ENCODE assay signal across 14 mouse cellular contexts in the genomic region with DNA sequence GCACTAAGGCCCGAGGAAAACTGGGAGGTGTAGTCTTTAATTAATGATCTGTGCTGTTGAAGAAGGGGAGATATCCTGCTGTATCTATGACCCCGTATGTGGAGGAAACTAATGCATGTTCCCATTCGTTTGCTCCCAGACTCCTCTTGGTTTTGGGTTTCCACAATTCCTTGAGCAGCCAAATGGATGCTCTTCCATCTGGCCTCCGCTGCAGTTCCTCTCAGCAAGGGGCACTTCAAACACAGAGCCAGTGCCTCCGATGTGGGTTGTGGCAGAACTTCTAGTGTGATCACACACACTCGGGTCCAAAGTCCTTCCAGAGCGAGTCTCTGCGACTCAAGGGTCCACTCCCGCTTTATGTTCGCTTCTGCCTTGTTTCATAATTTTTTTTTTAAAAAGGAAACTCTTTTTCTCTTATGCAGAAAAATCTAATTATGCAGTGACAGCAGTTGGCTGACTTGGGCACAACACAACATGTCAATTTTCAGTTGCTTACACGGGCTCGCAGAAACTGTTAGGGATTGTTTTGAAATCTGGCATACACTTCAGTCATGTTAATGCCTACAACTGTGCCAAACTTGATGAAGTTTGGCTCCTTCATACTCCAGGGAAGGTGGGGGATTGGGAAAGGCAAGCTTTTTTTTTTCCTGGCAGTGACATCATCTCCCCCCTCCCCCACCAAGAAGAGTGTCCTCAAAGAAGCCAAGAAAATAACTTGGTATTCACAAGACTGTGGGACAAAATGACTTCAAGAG.
A peak's percentile ranks its signal among the peaks of the same experiment; 100 is the strongest.
DNase-seq lines count a peak whose midpoint lies in the region; ATAC-seq lines count a peak whose summit lies in the region.
"Had no signal": no experiment of that assay in that cellular context is flagged by ENCODE, and none has a peak within 500 bp of the region (broad histone marks: within the 10 kb centered on the region; RNA-seq: fewer than 3 reads in every experiment).

No protein-coding gene starts in this region.

- WGBS in hindbrain, embryonic 16.5 days = 62% methylated on average over 12 of the region's 12 CpGs
- WGBS in hindbrain, embryonic 11.5 days = 79% methylated on average over 12 of the region's 12 CpGs
- WGBS in kidney, embryonic 16.5 days = 66% methylated on average over 12 of the region's 12 CpGs

- no peak overlapping the region for H3K4me3 ChIP-seq in hindbrain, embryonic 16.5 days (ENCODE audit: low read length)
- H3K4me3 ChIP-seq in hindbrain, embryonic 11.5 days (ENCODE audit: low read depth, low read length) = no peak overlapping the region
- no peak overlapping the region for H3K4me3 ChIP-seq in kidney, embryonic 16.5 days (ENCODE audit: low read length)
- H3K4me3 ChIP-seq: erythroblast, embryonic 14.5 days; heart, adult 2 months; layer of hippocampus, adult 2 months had no signal

- peak; percentile 33 for DNase-seq in adrenal gland, postnatal 10 days
- no peak for DNase-seq in adrenal gland, adult 18-20 months (ENCODE audit: low spot score in 2 of 2)
- no peak for DNase-seq in hindbrain, embryonic 11.5 days (ENCODE audit: low spot score)
- DNase-seq in testis, postnatal 10 days (ENCODE audit: low spot score) = peak; percentile 18
- no peak for DNase-seq in testis, postnatal 14 days (ENCODE audit: low spot score)
- DNase-seq in c-Kit-positive CD71-positive TER-119-positive erythroid progenitor cells, embryonic 14.5 days (ENCODE audit: low spot score) = no peak
- DNase-seq: cerebellum, postnatal 36 days; heart, adult 2 months; heart, postnatal 4 days; kidney, adult 11 months had no signal

- no peaks in the 10 kb centered on the region for H3K36me3 ChIP-seq in hindbrain, embryonic 16.5 days (ENCODE audit: control insufficient read depth, insufficient read depth, low read length)
- no peaks in the 10 kb centered on the region for H3K36me3 ChIP-seq in hindbrain, embryonic 11.5 days (ENCODE audit: control insufficient read depth, insufficient read depth, low read length)
- no peaks in the 10 kb centered on the region for H3K36me3 ChIP-seq in kidney, embryonic 16.5 days (ENCODE audit: insufficient read depth, low read length)

- H3K9me3 ChIP-seq in hindbrain, embryonic 16.5 days (ENCODE audit: control insufficient read depth, low read length) = no peaks in the 10 kb centered on the region
- no peaks in the 10 kb centered on the region for H3K9me3 ChIP-seq in hindbrain, embryonic 11.5 days (ENCODE audit: control insufficient read depth, low read length)
- H3K9me3 ChIP-seq in kidney, embryonic 16.5 days (ENCODE audit: low read length) = no peaks in the 10 kb centered on the region

- H3K9ac ChIP-seq in hindbrain, embryonic 16.5 days (ENCODE audit: low read depth, low read length) = no peak overlapping the region
- no peak overlapping the region for H3K9ac ChIP-seq in hindbrain, embryonic 11.5 days (ENCODE audit: low read depth, low read length)
- no peak overlapping the region for H3K9ac ChIP-seq in kidney, embryonic 16.5 days (replicated peaks; ENCODE audit: low read length)

- H3K4me2 ChIP-seq in hindbrain, embryonic 16.5 days (ENCODE audit: low read length) = no peak overlapping the region
- no peak overlapping the region for H3K4me2 ChIP-seq in hindbrain, embryonic 11.5 days (replicated peaks; ENCODE audit: low read depth, low read length)
- no peak overlapping the region for H3K4me2 ChIP-seq in kidney, embryonic 16.5 days (replicated peaks; ENCODE audit: low read depth, low read length)

- ATAC-seq in hindbrain, embryonic 16.5 days = no peak
- ATAC-seq in hindbrain, embryonic 11.5 days (ENCODE audit: low FRiP score) = no peak
- no peak for ATAC-seq in kidney, embryonic 16.5 days (ENCODE audit: low FRiP score, low TSS enrichment)

- peaks cover 3% of the 10 kb centered on the region; the same call in 1 of the 2 replicates for H3K4me1 ChIP-seq in hindbrain, embryonic 16.5 days (ENCODE audit: control insufficient read depth, insufficient read depth, low read depth, low read length)
- H3K4me1 ChIP-seq in hindbrain, embryonic 11.5 days (replicated peaks; ENCODE audit: control insufficient read depth, insufficient read depth, low read length) = no peaks in the 10 kb centered on the region
- no peaks in the 10 kb centered on the region for H3K4me1 ChIP-seq in kidney, embryonic 16.5 days (ENCODE audit: insufficient read depth, low read length)

- H3K27ac ChIP-seq in hindbrain, embryonic 16.5 days (ENCODE audit: low read depth, low read length) = peak overlapping the region; percentile 49; the same call in 1 of the 2 replicates
- no peak overlapping the region for H3K27ac ChIP-seq in hindbrain, embryonic 11.5 days (ENCODE audit: low read depth, low read length)
- H3K27ac ChIP-seq in kidney, embryonic 16.5 days (ENCODE audit: low read length) = no peak overlapping the region
- H3K27ac ChIP-seq: heart, adult 2 months; layer of hippocampus, adult 2 months had no signal

- no peaks in the 10 kb centered on the region for H3K27me3 ChIP-seq in hindbrain, embryonic 16.5 days (replicated peaks; ENCODE audit: control insufficient read depth, insufficient read depth, low read length)
- H3K27me3 ChIP-seq in hindbrain, embryonic 11.5 days (ENCODE audit: control insufficient read depth, insufficient read depth, low read length) = no peaks in the 10 kb centered on the region
- no peaks in the 10 kb centered on the region for H3K27me3 ChIP-seq in kidney, embryonic 16.5 days (ENCODE audit: insufficient read depth, low read length)

Comparison
In these comparisons a context has a peak if more than half of its experiments do, and no peak if none do; other contexts are left out.
1. DNase-seq: peak in adrenal gland, postnatal 10 days (single experiment) and testis, postnatal 10 days (single experiment); none in adrenal gland, adult 18-20 months (0 of 2), hindbrain, embryonic 11.5 days (single experiment), testis, postnatal 14 days (single experiment) and c-Kit-positive CD71-positive TER-119-positive erythroid progenitor cells, embryonic 14.5 days (single experiment).